Mouse (Mus musculus): ENCODE measurements around the gene Polh. TPM values are rescaled to one million over a fixed set of nuclear protein-coding genes. Genes with fewer than 3 reads are reported as not detected.

Polh gene
- polyA plus RNA-seq, 1 experiment, result 4.2 TPM

GRCm38 (mm10) chr17:46188829-46189228 is 13.6 kb downstream of the Polh start:
- TF ChIP-seq CTCF (IDR thresholded peaks at IDR 0.05; ENCODE audit: insufficient read depth, low read length), result no peak
- TF ChIP-seq POLR2A (IDR thresholded peaks at IDR 0.05; ENCODE audit: borderline replicate concordance, extremely low read depth, low read depth, low read length), result no peak
- 90% methylated on average over 2 of the region's 2 CpGs for WGBS
- H3K4me1 ChIP-seq (ENCODE audit: control insufficient read depth, insufficient read depth, low read length), result no peaks in the 10 kb centered on the region
- DNase-seq, result no peak
- H3K4me3 ChIP-seq (replicated peaks; ENCODE audit: extremely low read depth, low read depth, low read length), result no peak overlapping the region

- 89% methylated on average over 4 of the region's 4 CpGs for WGBS
- TF ChIP-seq POLR2A (IDR thresholded peaks at IDR 0.05; ENCODE audit: borderline replicate concordance, extremely low read depth, low read depth, low read length), result no peak
- no peak for TF ChIP-seq CTCF (IDR thresholded peaks at IDR 0.05; ENCODE audit: insufficient read depth, low read length)
- DNase-seq, result no peak
- Histone ChIP-seq H3K4me3 (replicated peaks; ENCODE audit: extremely low read depth, low read depth, low read length) (no peak overlapping the region), H3K4me1 (ENCODE audit: control insufficient read depth, insufficient read depth, low read length) (no peaks in the 10 kb centered on the region)
These were observed 20.2 kb downstream of the Polh start for GRCm38 (mm10) chr17:46182273-46182672.

GRCm38 (mm10) chr17:46170538-46170937 is 31.9 kb downstream of the Polh start:
- no peak for DNase-seq
- Histone ChIP-seq H3K4me1 (ENCODE audit: control insufficient read depth, insufficient read depth, low read length) (no peaks in the 10 kb centered on the region), H3K4me3 (replicated peaks; ENCODE audit: extremely low read depth, low read depth, low read length) (no peak overlapping the region)
- WGBS, result 66% methylated on average over 3 of the region's 3 CpGs
- TF ChIP-seq CTCF (IDR thresholded peaks at IDR 0.05; ENCODE audit: insufficient read depth, low read length), result peak; percentile 67
- TF ChIP-seq POLR2A (IDR thresholded peaks at IDR 0.05; ENCODE audit: borderline replicate concordance, extremely low read depth, low read depth, low read length), result no peak

- DNase-seq, result no peak
- WGBS, result 76% methylated on average over 5 of the region's 5 CpGs
These were observed 33.7 kb downstream of the Polh start for GRCm38 (mm10) chr17:46168768-46169167.

GRCm38 (mm10) chr17:46168318-46168717 is 34.1 kb downstream of the Polh start:
- no peaks in the 10 kb centered on the region for H3K4me1 ChIP-seq (ENCODE audit: control insufficient read depth, insufficient read depth, low read length)
- no peak for DNase-seq
- TF ChIP-seq POLR2A (IDR thresholded peaks at IDR 0.05; ENCODE audit: borderline replicate concordance, extremely low read depth, low read depth, low read length) (no peak), CTCF (IDR thresholded peaks at IDR 0.05; ENCODE audit: insufficient read depth, low read length) (no peak)
- WGBS, result 26% methylated on average over 5 of the region's 5 CpGs
- no peak overlapping the region for H3K4me3 ChIP-seq (replicated peaks; ENCODE audit: extremely low read depth, low read depth, low read length)

More at GRCm38 (mm10) chr17:46168768-46169167, 33.7 kb downstream of the Polh start:
- no peak overlapping the region for H3K4me3 ChIP-seq (replicated peaks; ENCODE audit: extremely low read depth, low read depth, low read length)
- TF ChIP-seq CTCF (IDR thresholded peaks at IDR 0.05; ENCODE audit: insufficient read depth, low read length) (no peak), POLR2A (IDR thresholded peaks at IDR 0.05; ENCODE audit: borderline replicate concordance, extremely low read depth, low read depth, low read length) (no peak)
- no peaks in the 10 kb centered on the region for H3K4me1 ChIP-seq (ENCODE audit: control insufficient read depth, insufficient read depth, low read length)

GRCm38 (mm10) chr17:46167014-46167413 is 35.4 kb downstream of the Polh start:
- Histone ChIP-seq H3K4me1 (ENCODE audit: control insufficient read depth, insufficient read depth, low read length) (no peaks in the 10 kb centered on the region), H3K4me3 (replicated peaks; ENCODE audit: extremely low read depth, low read depth, low read length) (no peak overlapping the region)
- TF ChIP-seq CTCF (IDR thresholded peaks at IDR 0.05; ENCODE audit: insufficient read depth, low read length) (0 out of 2 replicates have a peak, but pooled peaks have one; percentile 15), POLR2A (IDR thresholded peaks at IDR 0.05; ENCODE audit: borderline replicate concordance, extremely low read depth, low read depth, low read length) (no peak)
- 86% methylated on average over 11 of the region's 11 CpGs for WGBS
- DNase-seq, result no peak

GRCm38 (mm10) chr17:46166270-46166669 is 36.2 kb downstream of the Polh start:
- TF ChIP-seq CTCF (IDR thresholded peaks at IDR 0.05; ENCODE audit: insufficient read depth, low read length), result no peak
- no peak for TF ChIP-seq POLR2A (IDR thresholded peaks at IDR 0.05; ENCODE audit: borderline replicate concordance, extremely low read depth, low read depth, low read length)
- WGBS, result 58% methylated on average over 5 of the region's 5 CpGs
- Histone ChIP-seq H3K4me1 (ENCODE audit: control insufficient read depth, insufficient read depth, low read length) (no peaks in the 10 kb centered on the region), H3K4me3 (replicated peaks; ENCODE audit: extremely low read depth, low read depth, low read length) (no peak overlapping the region)
- DNase-seq, result no peak

GRCm38 (mm10) chr17:46165460-46165859 is 37.0 kb downstream of the Polh start:
- Histone ChIP-seq H3K4me1 (ENCODE audit: control insufficient read depth, insufficient read depth, low read length) (no peaks in the 10 kb centered on the region), H3K4me3 (replicated peaks; ENCODE audit: extremely low read depth, low read depth, low read length) (no peak overlapping the region)
- WGBS, result 84% methylated on average over 12 of the region's 12 CpGs
- no peak for DNase-seq
- TF ChIP-seq POLR2A (IDR thresholded peaks at IDR 0.05; ENCODE audit: borderline replicate concordance, extremely low read depth, low read depth, low read length), result no peak
- TF ChIP-seq CTCF (IDR thresholded peaks at IDR 0.05; ENCODE audit: insufficient read depth, low read length), result no peak

- WGBS, result 90% methylated on average over 10 of the region's 10 CpGs
- TF ChIP-seq POLR2A (IDR thresholded peaks at IDR 0.05; ENCODE audit: borderline replicate concordance, extremely low read depth, low read depth, low read length), result no peak
- TF ChIP-seq CTCF (IDR thresholded peaks at IDR 0.05; ENCODE audit: insufficient read depth, low read length), result no peak
- no peak for DNase-seq
- H3K4me3 ChIP-seq (replicated peaks; ENCODE audit: extremely low read depth, low read depth, low read length), result no peak overlapping the region
- H3K4me1 ChIP-seq (ENCODE audit: control insufficient read depth, insufficient read depth, low read length), result peaks cover under 1% of the 10 kb centered on the region; the same call in 1 of the 2 replicates
These were observed 37.7 kb downstream of the Polh start for GRCm38 (mm10) chr17:46164791-46165190.

- Histone ChIP-seq H3K4me3 (replicated peaks; ENCODE audit: extremely low read depth, low read depth, low read length) (no peak overlapping the region), H3K4me1 (ENCODE audit: control insufficient read depth, insufficient read depth, low read length) (peaks cover 4% of the 10 kb centered on the region; the same call in 1 of the 2 replicates)
- no peak for TF ChIP-seq POLR2A (IDR thresholded peaks at IDR 0.05; ENCODE audit: borderline replicate concordance, extremely low read depth, low read depth, low read length)
- no peak for TF ChIP-seq CTCF (IDR thresholded peaks at IDR 0.05; ENCODE audit: insufficient read depth, low read length)
- DNase-seq, result no peak
- WGBS, result 92% methylated on average over 8 of the region's 8 CpGs
These were observed 38.1 kb downstream of the Polh start for GRCm38 (mm10) chr17:46164301-46164700.

Data from lung, adult 2 months (tissue).